Mouse (Mus musculus): ENCODE results near the gene Kif1c.
A peak's percentile ranks its signal among the peaks of the same experiment; 100 is the strongest.

Gene Kif1c

GRCm38 (mm10) chr11:70699722-70700556, at the start of gene Kif1c, which contains the start of gene Inca1:
TSS of gene Kif1c (plus strand) at chr11:70700548.
TSS of gene Inca1 (minus strand) at chr11:70700155.
- peak; percentile 90 for DNase-seq (ENCODE audit: low spot score)

- DNase-seq (ENCODE audit: low spot score), result no peak
These were observed 49.0 kb upstream of the Kif1c start for GRCm38 (mm10) chr11:70651391-70651790.

GRCm38 (mm10) chr11:70652029-70652883, 48.1 kb upstream of the Kif1c start:
- peak; percentile 40 for DNase-seq (ENCODE audit: low spot score)

GRCm38 (mm10) chr11:70652884-70653344, 47.4 kb upstream of the Kif1c start:
- no peak for DNase-seq (ENCODE audit: low spot score)

- peak; percentile 53 for DNase-seq (ENCODE audit: low spot score)
These were observed 46.8 kb upstream of the Kif1c start for GRCm38 (mm10) chr11:70653345-70654197.

- peak; percentile 91 for DNase-seq (ENCODE audit: low spot score)
These were observed 46.0 kb upstream of the Kif1c start, which contains the start of gene Pfn1 for GRCm38 (mm10) chr11:70654198-70654922. TSS of gene Pfn1 (minus strand) at chr11:70654644.

- peak; percentile 79 for DNase-seq (ENCODE audit: low spot score)
These were observed 45.3 kb upstream of the Kif1c start for GRCm38 (mm10) chr11:70654923-70655570.

- DNase-seq (ENCODE audit: low spot score), result peak; percentile 46
These were observed 44.5 kb upstream of the Kif1c start for GRCm38 (mm10) chr11:70655571-70656455.

GRCm38 (mm10) chr11:70656456-70656927, 43.9 kb upstream of the Kif1c start:
- peak; percentile 38 for DNase-seq (ENCODE audit: low spot score)

GRCm38 (mm10) chr11:70656964-70657363, 43.4 kb upstream of the Kif1c start, which contains the start of gene Eno3:
TSS of gene Eno3 (plus strand) at chr11:70657202.
- no peak for DNase-seq (ENCODE audit: low spot score)

GRCm38 (mm10) chr11:70657573-70657972, 42.8 kb upstream of the Kif1c start:
- DNase-seq (ENCODE audit: low spot score), result no peak

- DNase-seq (ENCODE audit: low spot score), result no peak
These were observed 42.4 kb upstream of the Kif1c start for GRCm38 (mm10) chr11:70657991-70658390.

GRCm38 (mm10) chr11:70658521-70658920, 41.8 kb upstream of the Kif1c start:
- no peak for DNase-seq (ENCODE audit: low spot score)

- DNase-seq (ENCODE audit: low spot score), result no peak
These were observed 41.4 kb upstream of the Kif1c start for GRCm38 (mm10) chr11:70658942-70659341.

- DNase-seq (ENCODE audit: low spot score), result no peak
These were observed 39.8 kb upstream of the Kif1c start for GRCm38 (mm10) chr11:70660571-70660970.

- no peak for DNase-seq (ENCODE audit: low spot score)
These were observed 37.2 kb upstream of the Kif1c start for GRCm38 (mm10) chr11:70663101-70663500.

- DNase-seq (ENCODE audit: low spot score), result no peak
These were observed 36.4 kb upstream of the Kif1c start for GRCm38 (mm10) chr11:70663957-70664356.

- DNase-seq (ENCODE audit: low spot score), result no peak
These were observed 35.6 kb upstream of the Kif1c start for GRCm38 (mm10) chr11:70664741-70665140.

- no peak for DNase-seq (ENCODE audit: low spot score)
These were observed 33.7 kb upstream of the Kif1c start for GRCm38 (mm10) chr11:70666687-70667086.

Data from adipocyte (in vitro differentiated cells).